Mouse (Mus musculus) adrenal gland, adult 18-20 months (tissue): ENCODE measurements around the gene Eif3g. TPM values are rescaled to one million over a fixed set of nuclear protein-coding genes. Genes with fewer than 3 reads are reported as not detected.

Experiments used
- DNase-seq, 2 experiments: peaks; one replicate each; pipeline ENCODE4 v3.0.0; 2021 to 2022; ENCODE audit warnings: low spot score in 2 of 2
- long read RNA-seq, 2 experiments: library from polyadenylated mRNA; stranded (forward); transcript quantifications; one replicate each; pipeline ENCODE4 v2.0.0; 2021
- total RNA-seq, 2 experiments: library from RNA; stranded (reverse); gene quantifications; 1 replicate in 1 of 2; 2 replicates in 1 of 2; pipeline ENCODE4 v1.2.3; 2021

Gene Eif3g
- 100 to 1,000 TPM; 156 to 162 TPM for total RNA-seq
- long read RNA-seq, experiment 1, transcript Eif3g-201 (11 exons, 1,101 nt), result major isoform, 40 of 48 reads
- long read RNA-seq, experiment 1, partial matches to known transcripts, result 2 of 48 reads
- long read RNA-seq, experiment 1, other reads (novel, unspliced or antisense), result 6 of 48 reads
- long read RNA-seq, experiment 2, transcript Eif3g-201 (11 exons, 1,101 nt), result major isoform, 119 of 129 reads
- long read RNA-seq, experiment 2, partial matches to known transcripts, result 9 of 129 reads
- long read RNA-seq, experiment 2, other reads (novel, unspliced or antisense), result 1 of 129 reads

DNA sequence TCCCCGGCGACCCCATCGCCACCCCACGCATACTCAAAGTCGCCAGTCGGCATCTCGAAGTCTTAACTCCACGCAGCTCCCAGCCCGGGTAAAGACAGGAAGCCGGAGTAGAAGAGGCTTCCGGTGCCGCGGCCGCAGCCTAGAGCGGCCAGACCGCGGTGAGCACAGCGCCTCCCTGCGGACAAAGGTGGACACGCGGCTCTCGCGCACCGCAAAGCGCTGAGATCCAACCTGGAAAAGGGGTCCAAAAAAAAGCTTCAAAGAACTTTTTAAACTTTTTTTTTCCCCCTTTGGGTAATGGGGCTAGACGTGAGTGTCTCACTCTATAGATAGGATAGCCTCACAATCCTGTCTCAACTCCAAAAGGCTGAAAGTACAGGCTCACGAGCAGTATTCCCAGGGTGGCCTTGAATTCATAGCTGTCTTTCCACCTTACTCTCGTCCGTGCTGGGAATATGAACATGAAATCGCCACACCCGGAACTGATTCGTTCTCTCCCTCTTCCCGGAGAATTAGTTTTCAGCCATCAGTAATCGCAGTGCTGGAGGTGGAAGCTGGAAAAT lies at the start of gene Eif3g:
Eif3g (minus strand) TSS at position 113 of the 563 bp plus-strand sequence.
- peak; percentile 91 to 93 for DNase-seq

DNA sequence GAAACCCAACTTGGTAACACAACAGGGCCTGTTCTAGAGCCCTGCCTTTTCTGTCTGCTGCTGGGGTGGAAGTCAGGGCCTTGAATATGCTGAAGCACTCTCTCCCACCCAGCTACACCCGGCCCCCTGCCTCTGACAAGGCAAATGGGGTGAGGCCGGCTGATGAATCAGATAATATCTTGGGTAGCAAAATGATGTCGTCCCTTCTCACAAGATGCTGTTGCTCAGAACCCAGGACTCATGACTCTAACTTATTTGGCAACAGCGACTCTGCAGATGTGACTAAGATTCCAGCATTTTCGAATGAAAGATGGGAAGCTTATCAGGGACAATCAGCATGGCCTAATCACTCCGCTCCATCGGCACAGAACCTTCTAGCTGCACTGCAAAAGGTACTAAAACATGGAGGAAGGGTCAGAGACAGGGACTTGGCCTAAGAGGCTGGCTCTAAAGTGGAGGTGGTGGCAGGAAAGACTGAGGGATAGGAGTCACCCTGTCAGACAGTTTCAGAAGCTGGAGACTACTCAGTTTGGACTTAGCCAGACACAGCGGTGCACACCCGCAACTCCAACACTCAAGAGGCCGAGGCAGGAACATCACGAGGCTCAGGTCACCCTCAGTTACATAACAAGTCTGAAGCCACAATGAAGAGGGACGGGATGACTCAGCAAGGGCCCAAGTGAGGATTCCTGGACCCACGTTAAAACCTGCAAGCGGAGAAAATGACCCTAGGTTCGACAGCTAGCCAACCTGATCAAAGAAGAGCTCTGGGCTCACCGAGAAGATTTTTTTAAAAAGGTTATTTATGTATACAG lies 47.9 kb upstream of the Eif3g start:
- no peak for DNase-seq

DNA sequence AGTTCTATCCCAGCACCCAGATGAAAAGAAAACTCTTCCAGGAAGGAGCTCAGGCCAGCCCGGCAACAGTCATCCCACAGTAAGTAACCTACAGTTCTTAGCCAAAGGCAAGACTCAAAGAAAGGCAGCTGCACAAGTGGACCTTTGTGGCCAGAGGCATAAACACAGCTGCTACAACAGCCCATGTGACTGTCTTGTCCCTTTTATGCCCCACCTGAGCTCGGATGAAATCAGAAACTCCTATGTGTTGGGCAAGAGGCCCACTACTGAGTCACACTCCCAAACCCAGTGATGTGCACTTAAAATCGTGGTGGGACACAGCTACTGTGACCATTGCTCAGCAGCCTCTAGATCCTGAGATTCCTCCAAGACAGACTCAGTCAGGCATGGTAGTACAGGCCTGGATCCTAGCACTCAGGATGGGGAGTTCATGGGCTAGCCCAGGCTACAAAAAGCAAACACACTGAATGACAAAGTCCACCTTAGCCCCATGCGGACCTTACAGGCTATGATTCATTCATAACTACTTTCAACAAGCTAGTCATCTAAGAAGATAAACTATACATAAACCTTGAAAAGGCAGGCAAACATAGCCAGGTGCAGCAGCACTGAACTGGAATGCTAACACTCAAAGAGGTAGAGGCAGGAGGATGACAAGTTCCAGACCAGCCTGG lies 46.4 kb upstream of the Eif3g start:
- DNase-seq, result no peak

DNA sequence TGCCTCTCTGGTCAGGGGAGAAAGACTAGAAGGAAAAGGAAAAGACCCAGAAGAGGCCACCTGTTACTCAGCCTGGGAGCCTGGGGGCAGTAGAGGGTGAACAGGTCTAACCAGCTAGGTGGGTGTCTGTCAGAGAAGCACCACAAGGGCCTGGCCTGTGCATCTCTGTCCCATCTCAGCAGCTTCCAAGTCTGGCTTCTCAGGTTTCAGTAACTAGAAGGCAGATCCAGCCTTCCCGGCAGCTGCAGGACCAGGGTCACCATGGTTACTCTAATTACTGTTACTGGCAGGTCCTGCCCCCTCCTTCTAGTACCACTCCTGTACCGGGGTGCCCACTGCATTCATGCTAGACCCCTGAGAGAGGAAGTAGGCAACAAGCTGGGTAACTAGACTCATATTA lies 45.5 kb upstream of the Eif3g start:
- peak in 1 of 2 experiments; percentile 19 for DNase-seq

DNA sequence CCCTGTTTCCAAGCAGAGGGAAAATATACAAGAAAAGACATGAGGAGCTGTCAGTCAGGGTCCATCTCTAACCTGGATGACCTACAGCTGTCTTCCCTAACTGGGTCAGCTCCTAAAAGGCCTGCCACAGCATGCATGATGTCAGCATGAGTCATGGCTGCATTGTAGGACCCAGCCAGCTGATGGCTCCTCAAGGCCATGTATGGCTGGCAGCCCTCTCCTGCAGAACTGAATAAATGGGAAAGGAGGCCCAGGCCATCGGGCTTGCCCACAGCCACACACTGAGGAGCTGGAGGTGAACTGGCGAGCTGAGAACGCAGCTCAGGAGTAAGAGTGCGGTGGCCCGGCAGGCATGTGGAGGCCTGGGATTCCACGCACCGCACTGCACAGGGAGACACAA lies 45.0 kb upstream of the Eif3g start:
- DNase-seq, result peak; percentile 47 to 67

DNA sequence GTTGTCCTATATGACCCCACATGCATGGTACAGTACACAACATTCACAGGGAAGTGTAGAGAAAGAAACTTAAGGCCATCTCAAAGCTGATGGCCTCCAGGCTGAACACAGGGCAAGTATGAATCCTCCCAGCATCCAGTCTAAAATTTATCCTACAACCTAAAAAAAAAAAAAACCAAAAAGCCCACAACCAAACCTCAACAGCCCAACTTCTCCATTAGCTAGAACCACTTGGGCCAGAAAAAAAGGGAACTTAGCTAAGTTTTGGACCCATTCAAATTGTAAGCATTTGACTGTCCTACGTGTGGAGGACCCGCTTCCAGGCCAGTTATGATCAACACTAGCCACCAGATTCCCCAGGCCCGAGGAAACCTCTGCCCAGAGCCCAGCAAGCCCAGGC lies 24.8 kb upstream of the Eif3g start:
- no peak for DNase-seq

DNA sequence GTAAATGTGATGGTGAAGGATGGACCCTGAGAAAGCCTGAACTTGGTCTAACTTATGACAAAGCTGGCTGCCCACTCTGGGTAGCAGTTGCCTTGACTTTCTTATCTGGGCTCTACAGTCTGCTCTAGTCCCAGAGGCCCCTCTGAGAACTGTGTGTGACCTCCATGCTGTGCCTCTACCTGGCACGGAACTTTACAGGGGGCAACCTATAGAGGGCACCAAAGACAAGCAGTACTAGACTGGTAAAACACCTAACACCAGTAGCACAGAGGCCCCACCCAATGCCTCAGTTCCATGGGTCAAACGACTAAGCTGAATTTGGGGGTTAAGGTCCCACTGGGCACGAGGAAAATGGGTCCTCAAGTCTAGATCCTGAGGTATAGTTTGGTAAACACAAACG lies 17.7 kb upstream of the Eif3g start:
- no peak for DNase-seq

DNA sequence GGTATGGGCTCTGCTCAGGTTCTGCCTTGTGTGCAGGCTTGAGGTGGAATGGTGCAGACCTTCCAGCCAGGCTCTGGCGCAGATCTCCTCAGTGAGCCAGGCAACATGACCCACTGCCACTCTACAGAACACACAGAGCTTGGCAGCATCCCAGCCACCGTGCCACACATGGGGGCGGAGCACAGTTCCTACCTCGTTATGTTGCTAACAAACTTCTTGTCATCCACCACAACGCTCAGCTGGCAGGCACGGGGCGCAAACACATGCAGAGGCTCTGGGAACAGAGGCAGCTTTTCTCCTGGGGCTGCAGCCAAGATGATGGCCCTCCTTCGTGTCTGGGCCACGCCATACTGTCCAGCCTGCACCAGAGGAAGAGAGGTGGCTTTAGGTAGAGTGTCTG lies 11.5 kb upstream of the Eif3g start:
- no peak for DNase-seq

DNA sequence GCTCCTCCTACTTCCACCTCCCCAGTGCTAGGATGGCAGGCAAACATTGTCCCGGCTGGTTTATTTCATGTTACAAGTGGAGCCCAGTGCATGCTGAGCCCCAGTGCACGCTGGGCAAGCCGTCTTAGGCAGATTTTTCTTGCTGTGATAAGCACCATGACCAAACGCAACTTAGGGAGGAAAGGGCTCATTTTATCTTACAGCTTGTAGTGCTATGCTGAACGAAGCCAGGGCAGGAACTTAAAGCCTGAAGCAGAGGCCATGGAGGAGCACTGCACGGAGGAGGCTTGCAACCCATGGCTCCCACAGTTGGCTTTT lies 3.7 kb upstream of the Eif3g start:
- no peak for DNase-seq

DNA sequence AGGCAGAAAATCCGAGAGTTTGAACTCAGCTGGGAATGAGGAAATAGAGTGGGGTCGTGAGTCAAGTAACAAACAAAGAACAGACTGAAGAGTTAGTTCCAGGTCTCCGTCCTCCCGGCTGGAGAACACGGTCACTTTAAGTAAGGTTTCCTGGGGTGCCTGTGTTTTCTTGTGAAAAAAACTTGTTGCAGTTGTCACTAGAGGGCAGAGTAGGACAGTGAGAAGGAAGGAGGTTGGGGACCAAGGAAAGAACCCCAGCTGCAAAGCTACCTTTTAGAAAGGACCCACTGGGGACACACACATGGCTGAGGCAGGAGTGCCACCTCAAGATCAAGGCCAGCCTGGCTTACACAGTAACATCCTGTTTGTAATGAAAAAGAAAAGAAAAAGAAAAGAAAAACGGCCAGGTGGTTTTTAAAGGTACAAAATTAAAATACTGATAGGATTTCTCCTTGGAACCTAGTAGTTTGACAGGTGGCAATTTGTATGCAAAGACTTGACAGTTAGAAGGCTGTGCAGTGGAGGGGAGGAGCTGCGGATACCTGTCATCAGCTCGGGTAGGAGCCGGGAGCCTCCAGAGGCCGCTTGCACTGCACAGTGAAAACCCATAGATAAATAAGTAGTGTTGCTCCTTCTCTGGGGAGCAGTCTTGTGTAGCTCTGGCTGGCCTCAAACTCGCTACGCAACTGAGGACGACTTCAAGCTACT lies 3.2 kb upstream of the Eif3g start:
- no peak for DNase-seq

DNA sequence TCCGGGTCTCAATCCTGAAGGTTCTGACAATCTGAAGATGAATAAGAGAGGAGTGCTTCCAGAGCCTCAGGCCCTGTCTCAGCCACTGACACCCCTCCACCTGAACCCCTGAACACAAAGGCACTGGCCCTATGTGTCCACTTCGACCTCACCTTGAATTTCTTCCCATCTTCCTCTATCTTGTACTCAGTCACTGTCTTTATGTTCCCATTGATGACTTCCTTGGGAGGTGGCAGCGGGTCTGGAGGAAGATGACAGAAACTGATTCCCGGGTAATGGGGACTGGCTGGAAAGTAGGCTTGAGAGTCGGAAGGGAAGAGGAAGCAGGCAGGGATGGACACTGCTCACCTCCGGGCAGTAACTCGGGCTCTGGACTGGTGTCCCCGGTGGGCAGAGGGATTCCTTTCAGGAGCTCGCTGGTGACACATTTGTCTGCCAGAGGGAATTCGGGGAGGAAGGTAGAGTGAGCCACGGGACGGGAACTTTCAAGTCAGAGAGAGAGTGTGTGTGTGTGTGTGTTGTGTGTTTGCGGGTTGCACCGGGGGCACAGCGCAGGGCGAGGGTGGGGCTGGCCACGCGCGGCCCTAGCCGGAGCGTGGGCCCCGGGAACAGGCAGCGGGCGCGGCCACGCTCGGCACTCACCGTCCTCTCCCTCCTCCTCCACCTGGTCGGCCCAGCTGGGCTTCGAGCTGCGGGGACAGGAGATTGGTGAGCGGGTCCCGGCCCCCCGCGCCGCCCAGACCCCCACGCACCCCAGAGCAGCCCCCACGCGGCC lies 500 bp downstream of the Eif3g start:
- DNase-seq, result no peak

DNA sequence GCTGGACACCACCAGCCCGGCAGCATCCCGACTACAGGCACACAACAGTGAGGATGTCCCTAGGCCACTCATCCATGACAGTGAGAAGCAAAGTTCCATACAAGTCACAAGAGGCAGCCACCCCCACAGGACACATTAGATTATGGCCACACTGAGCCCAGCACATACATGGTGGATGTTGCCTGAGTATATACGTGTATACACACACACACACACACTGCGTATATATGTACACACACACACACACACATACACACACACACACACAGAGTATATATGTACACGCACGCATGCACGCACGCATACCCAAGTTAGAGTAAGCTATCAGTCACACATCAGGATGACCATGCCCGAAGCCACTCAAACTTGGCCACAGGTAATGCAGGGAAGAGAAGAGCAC lies 3.0 kb downstream of the Eif3g start:
- no peak for DNase-seq

DNA sequence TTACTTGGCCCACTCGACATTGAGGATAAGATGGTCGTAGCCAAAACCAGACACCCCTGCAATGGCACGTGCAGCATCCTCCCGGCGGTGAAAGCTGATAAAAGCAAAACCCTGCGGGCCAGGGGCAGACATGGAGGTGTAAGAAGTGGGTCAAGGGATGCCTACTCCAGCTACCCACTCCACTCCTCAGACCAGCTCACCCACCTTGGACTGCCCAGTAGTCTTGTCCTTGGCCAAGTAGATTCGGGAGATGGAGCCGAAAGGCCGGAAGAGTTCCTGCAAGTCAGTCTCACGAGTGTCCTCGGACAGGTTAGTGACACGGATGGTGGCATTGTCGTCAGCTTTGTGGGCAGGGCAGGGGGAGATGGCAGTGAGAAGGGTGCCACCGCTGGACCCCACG lies 3.8 kb downstream of the Eif3g start:
- no peak for DNase-seq

DNA sequence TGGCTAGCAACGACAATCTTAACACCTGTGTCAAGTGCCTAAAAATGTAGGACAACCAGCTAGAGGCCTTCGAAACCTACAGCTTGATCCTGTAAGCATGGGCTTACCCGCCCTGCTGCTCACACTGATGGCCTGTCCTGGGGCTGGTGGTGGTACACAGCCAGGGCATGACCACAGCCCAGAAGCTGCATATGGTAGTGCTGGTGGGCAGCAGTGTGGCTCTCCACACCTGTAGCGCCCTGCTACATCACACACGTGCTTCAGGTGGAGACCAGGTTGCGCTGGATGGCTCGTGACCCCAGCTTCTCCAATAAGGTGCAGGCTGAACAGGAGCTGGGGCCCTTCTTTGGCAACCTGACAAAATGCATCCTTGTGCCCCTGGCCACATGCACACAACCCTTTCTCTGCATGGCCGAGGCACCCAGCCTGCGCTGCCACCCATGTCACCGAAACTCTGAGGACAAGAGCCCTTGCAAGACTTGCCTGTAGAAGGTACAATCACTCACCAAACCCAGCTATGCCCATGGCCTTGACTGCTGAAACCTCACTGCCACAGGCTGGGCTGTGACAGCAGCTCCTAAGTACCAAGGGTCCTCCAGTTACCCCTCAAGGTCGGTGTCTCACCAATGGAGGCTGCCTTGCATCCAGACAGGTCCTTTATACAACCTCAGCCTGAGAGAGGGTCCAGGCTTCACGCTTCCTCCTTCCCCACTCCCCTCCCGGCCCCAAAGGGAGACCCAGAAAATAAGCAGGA lies 4.7 kb downstream of the Eif3g start:
- DNase-seq, result no peak

DNA sequence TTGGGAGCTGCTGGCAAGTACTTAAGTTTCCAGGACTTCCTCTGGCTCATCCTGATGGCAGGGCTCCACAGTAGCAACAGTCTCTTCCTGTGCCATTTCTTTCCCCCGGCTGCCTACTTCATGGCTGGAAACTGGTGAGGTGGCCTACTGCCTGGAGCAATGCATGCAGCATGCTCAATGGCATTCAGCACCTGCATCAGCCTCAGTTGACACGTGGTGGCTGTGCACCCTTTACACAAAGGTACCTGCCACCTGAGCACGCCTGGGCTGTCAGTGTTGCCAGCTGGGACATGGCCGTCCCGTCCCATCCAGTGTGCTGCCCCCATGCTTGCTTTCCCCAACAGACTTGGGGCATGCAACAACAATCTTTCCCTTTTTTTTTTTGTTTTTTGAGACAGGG lies 5.4 kb downstream of the Eif3g start:
- DNase-seq, result no peak

DNA sequence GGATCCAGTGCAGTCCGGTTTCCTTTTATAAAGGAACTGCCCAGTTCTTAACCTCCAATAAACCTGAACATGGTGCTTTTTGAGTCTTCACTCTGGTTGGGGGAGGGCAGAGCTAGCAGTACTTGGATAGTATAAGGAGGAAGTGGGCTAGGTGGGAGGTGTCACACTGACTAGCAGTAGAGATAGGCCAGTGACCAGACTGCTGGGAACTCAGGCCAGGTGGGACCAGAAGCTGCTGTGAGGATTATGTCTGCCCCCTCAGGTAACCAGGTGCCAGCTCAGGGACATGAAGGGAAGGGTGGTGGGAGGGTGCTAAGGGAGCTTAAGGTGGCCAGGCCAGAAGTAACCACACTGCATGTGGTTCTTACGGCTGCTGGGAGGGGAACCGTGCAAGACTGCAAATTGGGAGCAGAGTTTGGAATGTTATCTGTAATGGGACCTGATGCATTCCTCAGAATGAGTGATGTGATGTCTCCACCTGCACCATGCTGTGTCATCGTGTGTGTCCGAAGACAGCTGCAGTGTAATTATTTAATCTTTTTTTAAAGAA lies 6.2 kb downstream of the Eif3g start:
- no peak for DNase-seq

DNA sequence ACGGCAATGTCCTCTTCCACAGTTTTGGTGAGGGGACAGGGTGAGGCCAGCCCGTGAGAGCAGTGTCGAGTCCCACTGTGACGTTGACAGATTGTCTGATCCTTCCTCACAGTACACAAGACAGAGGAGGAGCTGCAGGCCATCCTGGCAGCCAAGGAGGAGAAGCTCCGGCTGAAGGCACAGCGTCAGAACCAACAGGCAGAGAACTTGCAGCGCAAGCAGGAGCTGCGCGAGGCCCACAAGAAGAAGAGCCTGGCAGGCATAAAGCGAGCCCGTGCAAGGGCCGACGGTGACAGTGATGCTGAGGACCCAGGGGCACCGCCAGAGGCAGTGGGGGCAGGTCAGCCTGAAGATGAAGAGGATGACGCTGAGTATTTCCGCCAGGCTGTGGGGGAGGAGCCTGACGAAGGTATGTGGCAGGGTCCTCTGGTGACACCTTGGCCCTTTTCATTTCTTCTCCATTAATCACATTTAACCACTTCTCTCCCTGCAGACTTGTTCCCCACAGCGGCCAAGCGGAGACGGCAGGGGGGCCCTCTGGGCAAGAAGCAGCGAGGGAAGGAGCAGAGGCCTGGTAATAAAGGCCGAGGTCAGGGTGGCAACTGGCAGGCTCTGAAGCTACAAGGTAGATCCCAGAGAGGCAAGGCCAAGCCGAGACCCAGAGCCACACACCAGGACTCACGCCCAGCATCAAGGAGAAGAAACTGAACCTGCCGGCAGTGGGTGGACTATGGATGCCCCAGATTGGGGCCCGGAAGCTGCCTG lies 6.9 kb downstream of the Eif3g start:
- no peak for DNase-seq

DNA sequence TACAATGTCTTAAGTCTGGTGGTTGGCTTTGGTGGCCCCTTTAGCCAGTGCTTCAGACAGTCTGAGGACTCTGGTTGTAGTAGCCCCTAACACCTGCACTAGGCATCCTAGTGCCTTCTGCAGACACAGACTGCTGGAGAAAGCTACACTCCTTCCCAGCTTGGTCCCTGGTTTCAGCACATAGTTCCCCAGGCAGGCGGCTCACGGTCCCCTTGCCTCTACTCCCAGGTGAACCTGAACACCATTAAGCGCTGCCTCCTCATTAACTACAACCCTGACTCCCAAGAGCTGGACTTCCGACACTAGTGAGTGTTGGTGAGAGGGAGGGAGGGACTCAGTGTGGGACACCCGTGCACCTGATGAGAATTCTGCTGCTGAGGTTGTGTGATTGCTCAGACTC lies 8.0 kb downstream of the Eif3g start:
- no peak for DNase-seq
